Mouse (Mus musculus): ENCODE results near the gene Gm815. TPM values are rescaled to one million over a fixed set of nuclear protein-coding genes. Genes with fewer than 3 reads are reported as not detected.

Gm815 gene
- polyA plus RNA-seq, 2 experiments, result not detected

DNA sequence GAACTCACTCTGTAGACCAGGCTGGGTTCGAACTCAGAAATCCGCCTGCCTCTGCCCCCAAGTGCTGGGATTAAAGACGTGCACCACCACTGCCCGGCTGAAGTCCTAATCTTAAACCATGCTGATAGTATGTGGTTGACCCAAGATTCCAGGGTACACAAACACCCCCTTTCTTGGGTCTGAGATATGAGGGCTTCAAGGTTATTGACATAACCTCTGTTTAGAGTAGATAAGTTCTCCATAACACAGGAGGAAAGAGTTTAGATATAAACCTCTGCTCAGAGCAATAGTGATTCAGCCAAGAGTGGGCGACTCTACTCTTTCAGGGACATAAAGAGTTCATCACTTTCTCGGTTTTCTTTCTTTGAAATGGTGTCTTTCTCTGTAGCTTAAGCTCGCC is 30.5 kb upstream of the Gm815 start:
- WGBS (ENCODE audit: insufficient replicate concordance), result 35% methylated on average over 7 of the region's 7 CpGs
- H3K9ac ChIP-seq (replicated peaks), result no peak overlapping the region
- no peak overlapping the region for H3K27ac ChIP-seq
- ATAC-seq (ENCODE audit: insufficient read depth), result no peak
- no peaks in the 10 kb centered on the region for H3K36me3 ChIP-seq (replicated peaks; ENCODE audit: control insufficient read depth, insufficient read depth, low read depth)
- no peaks in the 10 kb centered on the region; a peak in 1 of 4 replicates for H3K4me1 ChIP-seq (replicated peaks; ENCODE audit: control insufficient read depth in 2 of 2, insufficient read depth in 2 of 2, low read length in 1 of 2)
- H3K4me2 ChIP-seq (ENCODE audit: low read depth), result no peak overlapping the region
- H3K9me3 ChIP-seq (ENCODE audit: control insufficient read depth, low read length), result no peaks in the 10 kb centered on the region
- H3K27me3 ChIP-seq (ENCODE audit: control insufficient read depth, insufficient read depth, low read length), result no peaks in the 10 kb centered on the region
- DNase-seq (ENCODE audit: low read depth in 3 of 3, low spot score in 3 of 3), result no peak
- TF ChIP-seq CTCF (IDR thresholded peaks at IDR 0.05; ENCODE audit: low read depth) (no peak), EP300 (IDR thresholded peaks at IDR 0.05; ENCODE audit: low read depth) (no peak)
- H3K4me3 ChIP-seq (ENCODE audit: insufficient read depth in 1 of 2, low read depth in 2 of 2, low read length in 2 of 2), result no peak overlapping the region

DNA sequence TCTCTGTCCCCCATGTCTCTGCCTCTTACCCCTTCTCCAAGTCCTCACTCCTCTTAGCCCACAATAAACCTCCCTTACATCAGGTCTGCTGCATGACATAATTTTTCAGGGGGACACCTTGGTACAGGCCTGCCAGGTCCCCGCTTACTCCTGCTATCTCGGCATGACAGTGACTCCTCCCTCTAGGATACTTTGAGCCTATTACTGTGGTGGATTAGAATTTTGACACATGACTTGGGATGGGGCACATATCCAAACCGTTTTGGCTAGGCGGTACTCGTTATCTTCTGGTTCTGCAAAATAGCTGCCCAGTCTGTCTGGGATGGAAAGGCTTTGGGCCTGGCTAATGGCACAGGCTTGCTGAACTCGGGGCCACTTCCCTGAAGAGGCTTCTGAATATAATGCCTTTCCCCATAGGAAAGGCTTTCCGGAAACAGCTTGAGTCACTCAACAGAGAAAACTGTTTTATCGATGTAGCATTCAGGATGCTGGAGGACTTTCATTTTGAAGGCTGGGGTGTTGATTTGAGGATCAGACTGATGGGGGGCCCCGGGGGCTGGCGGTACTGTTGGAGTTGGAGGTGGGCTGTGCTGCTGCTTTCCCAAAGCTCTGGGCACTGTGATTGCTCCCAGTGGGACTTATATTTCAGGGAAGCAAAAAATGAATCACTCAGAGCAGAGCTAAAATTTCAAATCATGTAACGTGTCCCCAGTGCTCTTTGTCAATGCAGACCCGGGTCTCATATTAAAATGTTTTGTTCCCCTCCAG is 27.1 kb upstream of the Gm815 start:
- TF ChIP-seq EP300 (IDR thresholded peaks at IDR 0.05; ENCODE audit: low read depth) (no peak), CTCF (IDR thresholded peaks at IDR 0.05; ENCODE audit: low read depth) (no peak)
- no peak overlapping the region for H3K4me3 ChIP-seq (ENCODE audit: insufficient read depth in 1 of 2, low read depth in 2 of 2, low read length in 2 of 2)
- ATAC-seq (ENCODE audit: insufficient read depth) (no peak), DNase-seq (ENCODE audit: low read depth in 3 of 3, low spot score in 3 of 3) (no peak)
- no peak overlapping the region for H3K9ac ChIP-seq (replicated peaks)
- no peaks in the 10 kb centered on the region; a peak in 1 of 4 replicates for H3K4me1 ChIP-seq (replicated peaks; ENCODE audit: control insufficient read depth in 2 of 2, insufficient read depth in 2 of 2, low read length in 1 of 2)
- H3K9me3 ChIP-seq (ENCODE audit: control insufficient read depth, low read length), result no peaks in the 10 kb centered on the region
- no peak overlapping the region for H3K27ac ChIP-seq
- 67% methylated on average over 12 of the region's 12 CpGs for WGBS (ENCODE audit: insufficient replicate concordance)
- H3K4me2 ChIP-seq (ENCODE audit: low read depth), result no peak overlapping the region
- H3K27me3 ChIP-seq (ENCODE audit: control insufficient read depth, insufficient read depth, low read length), result no peaks in the 10 kb centered on the region
- H3K36me3 ChIP-seq (replicated peaks; ENCODE audit: control insufficient read depth, insufficient read depth, low read depth), result no peaks in the 10 kb centered on the region

- WGBS (ENCODE audit: insufficient replicate concordance), result 83% methylated on average over 5 of the region's 5 CpGs
- H3K27me3 ChIP-seq (ENCODE audit: control insufficient read depth, insufficient read depth, low read length), result no peaks in the 10 kb centered on the region
Measured at GRCm38 (mm10) chr19:26859195-26859570, 26.5 kb upstream of the Gm815 start.

GRCm38 (mm10) chr19:26863662-26864061 is 22.0 kb upstream of the Gm815 start:
- 50% methylated on average over 5 of the region's 5 CpGs for WGBS (ENCODE audit: insufficient replicate concordance)
- no peaks in the 10 kb centered on the region for H3K9me3 ChIP-seq (ENCODE audit: control insufficient read depth, low read length)
- DNase-seq (ENCODE audit: low read depth in 3 of 3, low spot score in 3 of 3) (no peak), ATAC-seq (ENCODE audit: insufficient read depth) (no peak)
- H3K36me3 ChIP-seq (replicated peaks; ENCODE audit: control insufficient read depth, insufficient read depth, low read depth), result no peaks in the 10 kb centered on the region
- H3K9ac ChIP-seq (replicated peaks), result no peak overlapping the region
- TF ChIP-seq CTCF (IDR thresholded peaks at IDR 0.05; ENCODE audit: low read depth) (no peak), EP300 (IDR thresholded peaks at IDR 0.05; ENCODE audit: low read depth) (no peak)
- H3K4me1 ChIP-seq (replicated peaks; ENCODE audit: control insufficient read depth in 2 of 2, insufficient read depth in 2 of 2, low read length in 1 of 2), result no peaks in the 10 kb centered on the region
- no peak overlapping the region for H3K27ac ChIP-seq
- H3K4me2 ChIP-seq (ENCODE audit: low read depth), result no peak overlapping the region
- H3K4me3 ChIP-seq (ENCODE audit: insufficient read depth in 1 of 2, low read depth in 2 of 2, low read length in 2 of 2), result no peak overlapping the region
- no peaks in the 10 kb centered on the region for H3K27me3 ChIP-seq (ENCODE audit: control insufficient read depth, insufficient read depth, low read length)

More at GRCm38 (mm10) chr19:26859195-26859570, 26.5 kb upstream of the Gm815 start:
- Histone ChIP-seq H3K4me3 (ENCODE audit: insufficient read depth in 1 of 2, low read depth in 2 of 2, low read length in 2 of 2) (no peak overlapping the region), H3K4me1 (replicated peaks; ENCODE audit: control insufficient read depth in 2 of 2, insufficient read depth in 2 of 2, low read length in 1 of 2) (no peaks in the 10 kb centered on the region), H3K4me2 (ENCODE audit: low read depth) (no peak overlapping the region), H3K36me3 (replicated peaks; ENCODE audit: control insufficient read depth, insufficient read depth, low read depth) (no peaks in the 10 kb centered on the region), H3K27ac (no peak overlapping the region), H3K9me3 (ENCODE audit: control insufficient read depth, low read length) (no peaks in the 10 kb centered on the region), H3K9ac (replicated peaks) (no peak overlapping the region)
- DNase-seq (ENCODE audit: low read depth in 3 of 3, low spot score in 3 of 3) (no peak), ATAC-seq (ENCODE audit: insufficient read depth) (no peak)
- TF ChIP-seq EP300 (IDR thresholded peaks at IDR 0.05; ENCODE audit: low read depth) (no peak), CTCF (IDR thresholded peaks at IDR 0.05; ENCODE audit: low read depth) (no peak)

DNA sequence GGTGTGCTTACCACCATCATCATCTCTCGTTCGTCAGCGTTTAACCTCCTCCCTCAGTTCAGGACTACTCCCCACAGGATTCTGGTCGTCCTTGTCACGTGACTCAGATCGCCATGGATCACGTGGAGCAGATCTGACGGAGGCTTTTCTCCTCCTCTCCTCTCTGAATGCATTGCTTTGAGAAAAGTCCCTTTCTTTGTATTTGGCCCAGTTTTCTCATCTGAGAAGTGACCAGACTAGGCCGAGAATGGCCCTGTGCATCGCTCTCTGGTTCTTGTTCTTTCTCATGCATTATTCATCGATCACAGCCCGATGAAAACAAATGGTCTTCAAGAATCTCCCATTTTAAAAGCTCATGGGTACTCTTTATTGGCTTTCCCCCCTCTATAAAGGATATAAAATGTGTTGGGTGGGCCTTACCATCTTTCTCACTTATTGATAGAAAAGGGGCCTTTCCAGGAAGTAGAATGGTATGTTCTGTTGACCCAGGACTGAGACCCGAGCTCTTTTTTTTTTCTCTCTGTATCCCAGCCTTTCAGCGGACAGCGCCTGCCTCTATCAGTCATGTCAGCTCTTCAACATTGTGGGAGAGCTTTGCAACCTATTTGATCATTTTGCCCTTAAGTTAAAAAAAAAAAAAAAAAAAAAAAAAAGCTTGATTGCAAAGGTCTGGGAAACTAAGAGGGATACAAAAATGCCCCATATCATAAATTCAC is 20.5 kb upstream of the Gm815 start:
- no peak overlapping the region for H3K9ac ChIP-seq (replicated peaks)
- no peaks in the 10 kb centered on the region for H3K4me1 ChIP-seq (replicated peaks; ENCODE audit: control insufficient read depth in 2 of 2, insufficient read depth in 2 of 2, low read length in 1 of 2)
- ATAC-seq (ENCODE audit: insufficient read depth) (no peak), DNase-seq (ENCODE audit: low read depth in 3 of 3, low spot score in 3 of 3) (no peak)
- WGBS (ENCODE audit: insufficient replicate concordance), result 70% methylated on average over 15 of the region's 15 CpGs
- H3K36me3 ChIP-seq (replicated peaks; ENCODE audit: control insufficient read depth, insufficient read depth, low read depth), result no peaks in the 10 kb centered on the region
- no peaks in the 10 kb centered on the region for H3K9me3 ChIP-seq (ENCODE audit: control insufficient read depth, low read length)
- H3K4me3 ChIP-seq (ENCODE audit: insufficient read depth in 1 of 2, low read depth in 2 of 2, low read length in 2 of 2), result no peak overlapping the region
- TF ChIP-seq EP300 (IDR thresholded peaks at IDR 0.05; ENCODE audit: low read depth) (no peak), CTCF (IDR thresholded peaks at IDR 0.05; ENCODE audit: low read depth) (no peak)
- no peak overlapping the region for H3K27ac ChIP-seq
- no peaks in the 10 kb centered on the region for H3K27me3 ChIP-seq (ENCODE audit: control insufficient read depth, insufficient read depth, low read length)
- no peak overlapping the region for H3K4me2 ChIP-seq (ENCODE audit: low read depth)
